Mouse (Mus musculus): Measurements from ENCODE around the gene 2210016L21Rik.

The 2210016L21Rik gene

GRCm38 (mm10) chr5:114979250-114980121 lies 37.5 kb downstream of the 2210016L21Rik start:
- DNase-seq, result peak; percentile 72

GRCm38 (mm10) chr5:114980122-114980748 lies 38.3 kb downstream of the 2210016L21Rik start:
- peak; percentile 34 for DNase-seq

GRCm38 (mm10) chr5:114982001-114982400 lies 40.0 kb downstream of the 2210016L21Rik start:
- no peak for DNase-seq

GRCm38 (mm10) chr5:114985074-114985473 lies 43.1 kb downstream of the 2210016L21Rik start:
- no peak for DNase-seq

- no peak for DNase-seq
Observed at GRCm38 (mm10) chr5:114996447-114996846, 54.5 kb downstream of the 2210016L21Rik start.

GRCm38 (mm10) chr5:114997327-114997726 lies 55.4 kb downstream of the 2210016L21Rik start:
- peak; percentile 40 for DNase-seq
